In the genomic region with DNA sequence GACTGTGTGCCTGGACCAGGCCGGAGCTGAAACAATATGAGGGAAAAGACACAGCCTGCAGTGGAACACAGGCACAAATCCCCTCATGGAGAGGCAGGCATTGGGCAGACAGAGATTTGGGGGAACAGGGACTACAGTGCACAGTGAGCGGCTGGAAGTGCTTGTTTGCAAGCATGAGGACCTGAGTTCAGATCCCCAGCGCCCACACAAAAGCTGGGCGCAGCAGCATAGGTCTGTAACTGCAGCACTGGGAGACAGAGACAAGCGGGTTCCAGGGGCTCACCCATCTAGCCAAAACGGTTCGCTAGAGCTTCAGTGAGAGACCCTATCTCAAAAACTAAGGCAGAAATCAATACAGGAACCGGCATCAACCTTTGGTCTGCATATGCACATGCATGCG, we compare ENCODE assay signal across 18 mouse cellular contexts. TPM values are rescaled to one million over a fixed set of nuclear protein-coding genes. Genes with fewer than 3 reads are reported as not detected.
DNase-seq lines count a peak whose midpoint lies in the region; ATAC-seq lines count a peak whose summit lies in the region.
"Had no signal": no experiment of that assay in that cellular context is flagged by ENCODE, and none has a peak within 500 bp of the region (broad histone marks: within the 10 kb centered on the region; RNA-seq: fewer than 3 reads in every experiment).

No protein-coding gene starts in this region.

- H3K4me2 ChIP-seq in liver, embryonic 11.5 days, result no peak overlapping the region
- H3K4me2 ChIP-seq: embryonic facial prominence, embryonic 12.5 days; forebrain, embryonic 13.5 days; heart, embryonic 13.5 days; hindbrain, embryonic 13.5 days had no signal

- H3K36me3 ChIP-seq in liver, embryonic 11.5 days (ENCODE audit: control insufficient read depth, insufficient read depth, low read length), result no peaks in the 10 kb centered on the region
- H3K36me3 ChIP-seq: embryonic facial prominence, embryonic 12.5 days; heart, embryonic 13.5 days; hindbrain, embryonic 13.5 days had no signal

- no peak overlapping the region for H3K9ac ChIP-seq in liver, embryonic 11.5 days (ENCODE audit: low read depth, low read length)
- H3K9ac ChIP-seq: embryonic facial prominence, embryonic 12.5 days; forebrain, embryonic 13.5 days; forebrain, postnatal 0 days; heart, embryonic 13.5 days; hindbrain, embryonic 13.5 days had no signal

- no peak overlapping the region for H3K4me3 ChIP-seq in liver, embryonic 11.5 days (ENCODE audit: low read depth, low read length)
- H3K4me3 ChIP-seq: embryonic facial prominence, embryonic 12.5 days; forebrain, embryonic 13.5 days; heart, embryonic 13.5 days; hindbrain, embryonic 13.5 days had no signal

- WGBS in liver, embryonic 11.5 days, result 86% methylated on average over 9 of the region's 9 CpGs

- intact Hi-C loops in gastrocnemius, postnatal 14 days (cut with DNase I; ENCODE audit: low total_unique reads), result no loop called here

- DNase-seq in gastrocnemius, postnatal 10 days, result peak; percentile 2
- no peak for DNase-seq in gastrocnemius, postnatal 14 days
- peak; percentile 1 for DNase-seq in liver
- DNase-seq in liver, embryonic 11.5 days (ENCODE audit: low spot score), result no peak
- DNase-seq in testis, postnatal 10 days (ENCODE audit: low spot score), result peak; percentile 37
- DNase-seq in testis, postnatal 14 days (ENCODE audit: low spot score), result no peak
- DNase-seq: adrenal gland, postnatal 14 days; cerebellum, adult 11-12 months; cerebellum, adult 9-10 months; cerebellum, postnatal 25 days; forebrain, postnatal 0 days had no signal

- no peaks in the 10 kb centered on the region for H3K9me3 ChIP-seq in liver, embryonic 11.5 days (ENCODE audit: control insufficient read depth, low read length)
- H3K9me3 ChIP-seq: embryonic facial prominence, embryonic 12.5 days; forebrain, embryonic 13.5 days; heart, embryonic 13.5 days; hindbrain, embryonic 13.5 days had no signal

- H3K27ac ChIP-seq in liver, embryonic 11.5 days (ENCODE audit: low read depth, low read length), result no peak overlapping the region
- H3K27ac ChIP-seq: embryonic facial prominence, embryonic 12.5 days; forebrain, embryonic 13.5 days; heart, embryonic 13.5 days; hindbrain, embryonic 13.5 days; hindbrain, postnatal 0 days had no signal

- no peaks in the 10 kb centered on the region for H3K4me1 ChIP-seq in liver, embryonic 11.5 days (replicated peaks; ENCODE audit: control insufficient read depth, insufficient read depth, low read length)
- H3K4me1 ChIP-seq: heart, embryonic 13.5 days had no signal

- ATAC-seq in liver, embryonic 11.5 days (replicated peaks; ENCODE audit: low FRiP score), result no peak
- ATAC-seq: activated CD4-positive, CD25-positive, alpha-beta regulatory T cell, adult 4 months; forebrain, embryonic 13.5 days; forebrain, postnatal 0 days; hindbrain, postnatal 0 days; Patski had no signal

- peaks cover 3% of the 10 kb centered on the region; the same call in 1 of the 2 replicates for H3K27me3 ChIP-seq in liver, embryonic 11.5 days (replicated peaks; ENCODE audit: control insufficient read depth, insufficient read depth, low read length)
- H3K27me3 ChIP-seq: Patski had no signal

RNA-seq across cellular contexts. Expression of gene Padi2, which starts 7.4 kb away (rescaled TPM):
- total RNA-seq in gastrocnemius, postnatal 10 days (2021), result 100 to 1,000 TPM in 1 of 2 experiments, 10 to 100 TPM in 1; 96.8 to 105 TPM
- 100 to 1,000 TPM; 101 to 150 TPM for total RNA-seq in gastrocnemius, postnatal 14 days (2021)
- polyA plus RNA-seq in liver, embryonic 11.5 days (2014; fragmentation: Nextera tagmentation; extraction: Ambion mirVana), result 2.4 and 2.8 TPM in 2 replicates

RNA-seq across cellular contexts. Expression of gene Sdhb, which starts 47.4 kb away (rescaled TPM):
- total RNA-seq in gastrocnemius, postnatal 10 days (2021), result 100 to 1,000 TPM; 406 to 464 TPM
- 100 to 1,000 TPM; 480 to 609 TPM for total RNA-seq in gastrocnemius, postnatal 14 days (2021)
- polyA plus RNA-seq in liver, embryonic 11.5 days (2014; fragmentation: Nextera tagmentation; extraction: Ambion mirVana), result 339 and 355 TPM in 2 replicates

Comparison
In these comparisons a context has a peak if more than half of its experiments do, and no peak if none do; other contexts are left out.
1. DNase-seq: peak in gastrocnemius, postnatal 10 days (single experiment), liver (single experiment) and testis, postnatal 10 days (single experiment); none in gastrocnemius, postnatal 14 days (single experiment), liver, embryonic 11.5 days (single experiment) and testis, postnatal 14 days (single experiment).